9 mouse cellular contexts compared by ENCODE assay signal in the genomic region with DNA sequence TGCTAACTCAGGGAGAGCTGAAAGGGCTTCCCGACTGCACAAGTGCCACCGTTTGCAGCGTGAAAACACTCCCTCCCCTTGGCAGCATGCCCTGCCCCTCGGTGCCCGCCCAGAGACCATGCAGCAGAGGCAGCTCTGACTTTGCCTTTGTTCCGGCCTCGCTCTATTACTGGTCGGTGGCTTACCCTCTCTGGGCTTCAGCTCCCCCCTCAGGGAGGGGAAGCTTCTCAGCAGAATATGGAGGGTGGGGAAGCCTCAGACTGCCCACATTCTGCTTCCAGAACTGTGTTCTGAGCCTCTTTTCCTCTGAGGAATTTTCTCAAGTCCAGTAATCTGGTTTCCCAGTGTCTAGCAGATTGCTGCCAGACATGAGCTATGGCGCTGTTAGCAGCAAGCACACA. TPM values are rescaled to one million over a fixed set of nuclear protein-coding genes. Genes with fewer than 3 reads are reported as not detected.
DNase-seq lines count a peak whose midpoint lies in the region; ATAC-seq lines count a peak whose summit lies in the region.
"Had no signal": no experiment of that assay in that cellular context is flagged by ENCODE, and none has a peak within 500 bp of the region (broad histone marks: within the 10 kb centered on the region; RNA-seq: fewer than 3 reads in every experiment).

No protein-coding gene starts in this region.

- no peak overlapping the region for H3K4me3 ChIP-seq in embryonic facial prominence, embryonic 14.5 days (ENCODE audit: low read depth, low read length)
- no peak overlapping the region for H3K4me3 ChIP-seq in heart, embryonic 11.5 days (ENCODE audit: low read depth, low read length)
- H3K4me3 ChIP-seq in kidney, embryonic 14.5 days (ENCODE audit: low read length) = no peak overlapping the region
- H3K4me3 ChIP-seq: limb, embryonic 12.5 days had no signal

- no peaks in the 10 kb centered on the region for H3K9me3 ChIP-seq in embryonic facial prominence, embryonic 14.5 days (ENCODE audit: control insufficient read depth, low read length)
- H3K9me3 ChIP-seq in heart, embryonic 11.5 days (replicated peaks; ENCODE audit: control insufficient read depth, low read length) = no peaks in the 10 kb centered on the region
- no peaks in the 10 kb centered on the region for H3K9me3 ChIP-seq in kidney, embryonic 14.5 days (ENCODE audit: control insufficient read depth, low read length)
- H3K9me3 ChIP-seq: limb, embryonic 12.5 days had no signal

- H3K4me2 ChIP-seq in embryonic facial prominence, embryonic 14.5 days (ENCODE audit: low read depth, low read length) = no peak overlapping the region
- no peak overlapping the region for H3K4me2 ChIP-seq in heart, embryonic 11.5 days
- H3K4me2 ChIP-seq in kidney, embryonic 14.5 days (replicated peaks; ENCODE audit: low read depth, low read length) = no peak overlapping the region
- H3K4me2 ChIP-seq: limb, embryonic 12.5 days had no signal

- H3K27me3 ChIP-seq in embryonic facial prominence, embryonic 14.5 days (replicated peaks; ENCODE audit: control insufficient read depth, insufficient read depth, low read length) = no peaks in the 10 kb centered on the region
- H3K27me3 ChIP-seq in heart, embryonic 11.5 days (ENCODE audit: control insufficient read depth, insufficient read depth, low read length) = no peaks in the 10 kb centered on the region
- no peaks in the 10 kb centered on the region for H3K27me3 ChIP-seq in kidney, embryonic 14.5 days (ENCODE audit: control insufficient read depth, insufficient read depth, low read length)
- H3K27me3 ChIP-seq: limb, embryonic 12.5 days had no signal

- WGBS in embryonic facial prominence, embryonic 14.5 days = 39% methylated on average over 9 of the region's 9 CpGs
- 44% methylated on average over 9 of the region's 9 CpGs for WGBS in heart, embryonic 11.5 days (ENCODE audit: insufficient replicate concordance)
- 52% methylated on average over 9 of the region's 9 CpGs for WGBS in kidney, embryonic 14.5 days

- peak overlapping the region; percentile 56 for H3K27ac ChIP-seq in embryonic facial prominence, embryonic 14.5 days (replicated peaks; ENCODE audit: low read depth, low read length)
- H3K27ac ChIP-seq in heart, embryonic 11.5 days (ENCODE audit: low read depth, low read length) = peak overlapping the region; percentile 70
- H3K27ac ChIP-seq in kidney, embryonic 14.5 days (ENCODE audit: low read depth, low read length) = peak overlapping the region; percentile 42; the same call in 1 of the 2 replicates
- H3K27ac ChIP-seq: limb, embryonic 12.5 days had no signal

- H3K36me3 ChIP-seq in embryonic facial prominence, embryonic 14.5 days (ENCODE audit: control insufficient read depth, insufficient read depth, low read length) = peaks cover 26% of the 10 kb centered on the region; the same call in 1 of the 2 replicates
- H3K36me3 ChIP-seq in heart, embryonic 11.5 days (ENCODE audit: control insufficient read depth, insufficient read depth, low read length) = peaks cover 11% of the 10 kb centered on the region
- H3K36me3 ChIP-seq in kidney, embryonic 14.5 days (ENCODE audit: control insufficient read depth, insufficient read depth, low read length) = peaks cover 19% of the 10 kb centered on the region; the same call in 1 of the 2 replicates

- peak; percentile 65 for ATAC-seq in embryonic facial prominence, embryonic 14.5 days (ENCODE audit: low read depth)
- no peak for ATAC-seq in heart, embryonic 11.5 days (replicated peaks; ENCODE audit: insufficient number of reproducible peaks, low FRiP score, low TSS enrichment)
- ATAC-seq in kidney, embryonic 14.5 days (ENCODE audit: low FRiP score, low TSS enrichment) = peak; percentile 57; the same call in 1 of the 2 replicates
- no peak for ATAC-seq in monocyte, adult 5-6 weeks (replicated peaks; ENCODE audit: insufficient number of reproducible peaks, low FRiP score, low TSS enrichment, poor library complexity, severe bottlenecking)

- peak; percentile 5 for DNase-seq in thymus, postnatal 25 days
- DNase-seq in thymus, postnatal 10 days (ENCODE audit: low spot score in 2 of 2) = no peak
- peak; percentile 67 for DNase-seq in embryonic facial prominence, embryonic 14.5 days (ENCODE audit: low spot score)
- peak; percentile 83 for DNase-seq in lung, postnatal 25 days (ENCODE audit: low spot score)
- peak; percentile 80 for DNase-seq in testis, postnatal 10 days (ENCODE audit: low spot score)

- 0 out of 2 replicates have a peak overlapping the region, but pooled peaks have one; percentile 15 for H3K9ac ChIP-seq in embryonic facial prominence, embryonic 14.5 days (ENCODE audit: low read depth, low read length)
- peak overlapping the region; percentile 24; the same call in 1 of the 2 replicates for H3K9ac ChIP-seq in heart, embryonic 11.5 days (ENCODE audit: low read depth, low read length)
- no peak overlapping the region for H3K9ac ChIP-seq in kidney, embryonic 14.5 days (ENCODE audit: low read depth, low read length)
- H3K9ac ChIP-seq: limb, embryonic 12.5 days had no signal

- H3K4me1 ChIP-seq in embryonic facial prominence, embryonic 14.5 days (ENCODE audit: control insufficient read depth, insufficient read depth, low read length) = no peaks in the 10 kb centered on the region
- H3K4me1 ChIP-seq in heart, embryonic 11.5 days (ENCODE audit: control insufficient read depth, insufficient read depth, low read length) = peaks cover 14% of the 10 kb centered on the region
- no peaks in the 10 kb centered on the region for H3K4me1 ChIP-seq in kidney, embryonic 14.5 days (ENCODE audit: control insufficient read depth, insufficient read depth, low read length)
- H3K4me1 ChIP-seq: limb, embryonic 12.5 days had no signal

RNA-seq across cellular contexts. Expression of a gene that starts 36.3 kb away (rescaled TPM):
- not detected in 2 replicates for polyA plus RNA-seq in embryonic facial prominence, embryonic 14.5 days (2014; fragmentation: Nextera tagmentation; extraction: Ambion mirVana)
- polyA plus RNA-seq in heart, embryonic 11.5 days (2014; fragmentation: Nextera tagmentation; extraction: Ambion mirVana) = 70.4 and 77.2 TPM in 2 replicates
- not detected in 2 replicates for polyA plus RNA-seq in kidney, embryonic 14.5 days (2014; fragmentation: Nextera tagmentation; extraction: Ambion mirVana)
- not detected in 3 replicates for total RNA-seq in monocyte, adult 5-6 weeks (2017)
- polyA plus RNA-seq: limb, embryonic 12.5 days had no signal

RNA-seq across cellular contexts. Expression of a gene that starts 44.6 kb away (rescaled TPM):
- polyA plus RNA-seq in embryonic facial prominence, embryonic 14.5 days (2014; fragmentation: Nextera tagmentation; extraction: Ambion mirVana) = 16.5 and 18.0 TPM in 2 replicates
- 20.2 and 28.7 TPM in 2 replicates for polyA plus RNA-seq in heart, embryonic 11.5 days (2014; fragmentation: Nextera tagmentation; extraction: Ambion mirVana)
- polyA plus RNA-seq in kidney, embryonic 14.5 days (2014; fragmentation: Nextera tagmentation; extraction: Ambion mirVana) = 10.0 and 17.8 TPM in 2 replicates
- 31.6 to 35.5 TPM (median 32.1 TPM) in 3 replicates for total RNA-seq in monocyte, adult 5-6 weeks (2017)

RNA-seq across cellular contexts. Expression of a gene that starts 55.2 kb away (rescaled TPM):
- 31.2 and 38.1 TPM in 2 replicates for polyA plus RNA-seq in embryonic facial prominence, embryonic 14.5 days (2014; fragmentation: Nextera tagmentation; extraction: Ambion mirVana)
- 25.0 and 28.9 TPM in 2 replicates for polyA plus RNA-seq in heart, embryonic 11.5 days (2014; fragmentation: Nextera tagmentation; extraction: Ambion mirVana)
- polyA plus RNA-seq in kidney, embryonic 14.5 days (2014; fragmentation: Nextera tagmentation; extraction: Ambion mirVana) = 48.9 and 51.4 TPM in 2 replicates
- 0.68 to 1.4 TPM (median 0.86 TPM) in 3 replicates for total RNA-seq in monocyte, adult 5-6 weeks (2017)

Comparison
In these comparisons a context has a peak if more than half of its experiments do, and no peak if none do; other contexts are left out.
1. DNase-seq: peak in thymus, postnatal 25 days (single experiment), embryonic facial prominence, embryonic 14.5 days (single experiment), lung, postnatal 25 days (single experiment) and testis, postnatal 10 days (single experiment); none in thymus, postnatal 10 days (0 of 2).
2. ATAC-seq: peak in embryonic facial prominence, embryonic 14.5 days (single experiment) and kidney, embryonic 14.5 days (single experiment); none in heart, embryonic 11.5 days (single experiment) and monocyte, adult 5-6 weeks (single experiment).
3. RNA of a gene that starts 36.3 kb away (polyA plus RNA-seq): 70.4 to 77.2 TPM in heart, embryonic 11.5 days; not detected in kidney, embryonic 14.5 days and not detected in embryonic facial prominence, embryonic 14.5 days; every median in the first group is over 10 times any median in the second.
4. Peak in every context shown above with its lines, with median percentiles within 50 percentile points of each other: H3K27ac ChIP-seq.